Mouse (Mus musculus) hindbrain, embryonic 11.5 days (tissue): ENCODE measurements around the gene Phldb2. TPM values are rescaled to one million over a fixed set of nuclear protein-coding genes. Genes with fewer than 3 reads are reported as not detected.

Experiments used
- polyA plus RNA-seq: library from polyadenylated mRNA; unstranded; fragments of >200 nt; fragmentation: Nextera tagmentation; extraction: Ambion mirVana; gene quantifications from 2 replicates; pipeline ENCODE4 v1.2.1, GENCODE M21; 2014

Phldb2 gene
- polyA plus RNA-seq, 1 experiment from 2014 or later: 31.5 TPM

Other genes with a start within 250 kb of the Phldb2 start
- gene Tagln3, start 229.0 kb downstream of the Phldb2 start, polyA plus RNA-seq: 410 and 447 TPM in 2 replicates
- 44.5 and 46.2 TPM in 2 replicates for gene Abhd10, start 210.6 kb downstream of the Phldb2 start, polyA plus RNA-seq
- gene Plcxd2, start 56.6 kb upstream of the Phldb2 start, polyA plus RNA-seq: 3.9 and 4.3 TPM in 2 replicates
- 0.08 TPM in 1 of 2 replicates, not detected in the other for gene Cd96, start 166.7 kb upstream of the Phldb2 start, polyA plus RNA-seq
- 2.6 and 2.7 TPM in 2 replicates for gene Gm4737, start 201.5 kb upstream of the Phldb2 start, polyA plus RNA-seq